Mouse (Mus musculus) heart, embryonic 12.5 days (tissue): ENCODE results near the gene Gm42878. TPM values are rescaled to one million over a fixed set of nuclear protein-coding genes. Genes with fewer than 3 reads are reported as not detected.
A peak's percentile ranks its signal among the peaks of the same experiment; 100 is the strongest.

ENCODE experiments used
- ATAC-seq: fragments of 200-750 bp; cut with Nextera tagmentation; 2 replicates; pipeline ENCODE4 v1.8.0; 2017; ENCODE audit warnings: moderate TSS enrichment, moderate library complexity; ENCODE audit not compliant: insufficient number of reproducible peaks, low FRiP score
- H3K27ac ChIP-seq: fragments of 300-500 bp; sonication (generic); 2 replicates; pipeline ENCODE4 v1.5.1; 2016; ENCODE audit warnings: mild to moderate bottlenecking, moderate library complexity; ENCODE audit not compliant: poor library complexity, severe bottlenecking
- H3K27me3 ChIP-seq: fragments of 300-500 bp; sonication (generic); replicated peaks from 2 replicates; pipeline ENCODE4 v1.6.1; 2016; ENCODE audit warnings: mild to moderate bottlenecking, moderate library complexity
- H3K36me3 ChIP-seq: fragments of 300-500 bp; sonication (generic); 2 replicates; pipeline ENCODE4 v1.6.1; 2016; ENCODE audit warnings: mild to moderate bottlenecking, moderate library complexity
- H3K4me1 ChIP-seq: fragments of 300-500 bp; sonication (generic); replicated peaks from 2 replicates; pipeline ENCODE4 v1.6.1; 2016; ENCODE audit warnings: mild to moderate bottlenecking
- H3K4me2 ChIP-seq: fragments of 300-500 bp; sonication (generic); 2 replicates; pipeline ENCODE4 v1.6.1; 2016; ENCODE audit warnings: mild to moderate bottlenecking, moderate library complexity
- H3K4me3 ChIP-seq: fragments of 300-500 bp; sonication (generic); 2 replicates; pipeline ENCODE4 v1.5.1; 2016; ENCODE audit warnings: mild to moderate bottlenecking
- H3K9ac ChIP-seq: fragments of 300-500 bp; sonication (generic); 2 replicates; pipeline ENCODE4 v1.6.1; 2016; ENCODE audit warnings: mild to moderate bottlenecking, moderate library complexity
- H3K9me3 ChIP-seq: fragments of 300-500 bp; sonication (generic); replicated peaks from 2 replicates; pipeline ENCODE4 v1.6.1; 2016; ENCODE audit warnings: mild to moderate bottlenecking, moderate library complexity
- WGBS: fragments of 180-500 bp; shearing (Covaris S2); methylation state at CpG from one replicate; pipeline ENCODE4 v1.1.7; 2016; 5-methylcytosine and 5-hydroxymethylcytosine counted together
- polyA plus RNA-seq: library from polyadenylated mRNA; unstranded; fragments of >200 nt; fragmentation: Nextera tagmentation; extraction: Ambion mirVana; gene quantifications from 2 replicates; pipeline ENCODE4 v1.2.1, GENCODE M21; 2016

Gene Gm42878
- polyA plus RNA-seq: not detected in 2 replicates

DNA sequence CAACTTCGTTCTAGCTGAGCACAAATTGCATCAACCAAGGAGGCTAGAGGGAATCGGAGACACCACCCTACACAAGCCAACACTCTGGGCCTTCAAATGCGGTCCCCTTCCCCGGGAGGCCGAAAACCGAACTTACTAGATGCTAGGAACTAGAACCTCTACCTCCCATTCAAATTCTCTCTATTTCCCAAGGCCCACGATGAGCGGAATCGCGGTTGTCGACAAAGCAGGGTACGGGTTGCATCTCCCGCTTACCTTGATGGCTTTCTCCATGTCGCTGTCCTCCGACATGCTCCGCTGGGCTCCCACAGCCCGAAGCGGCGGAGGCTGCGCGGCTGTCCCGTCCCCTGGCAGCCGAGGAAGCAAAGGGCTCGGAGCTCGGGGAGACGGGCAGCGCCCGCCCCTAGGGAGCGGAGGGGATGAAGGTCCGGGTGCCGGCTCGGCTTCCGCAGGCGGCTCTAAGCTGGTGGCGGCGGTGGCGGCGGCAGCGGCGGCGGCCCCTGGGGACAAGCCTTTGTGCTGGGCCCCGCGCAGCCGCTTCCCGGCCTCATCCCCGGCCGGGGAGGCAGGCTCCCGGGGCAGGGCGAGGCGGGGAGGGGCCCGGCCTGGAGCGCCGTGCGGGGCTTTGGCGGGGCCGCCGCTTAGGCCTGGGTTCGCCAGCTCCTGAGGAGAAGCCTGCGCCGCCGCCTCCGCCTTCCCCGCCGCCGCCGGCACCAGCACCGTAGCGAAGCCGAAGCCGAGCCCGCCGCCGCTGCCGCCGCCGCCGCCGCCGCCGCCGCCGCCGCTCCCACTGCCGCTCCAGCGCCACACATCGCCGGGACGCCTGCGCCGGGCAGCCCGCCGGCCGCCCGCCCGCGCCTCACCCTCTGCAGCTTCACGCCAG, at the start of gene Gm42878, which contains the start of gene Adam1a:
TSS of gene Gm42878 (minus strand) at position 573 of the 883 bp plus-strand sequence.
TSS of gene Adam1a (minus strand) at position 573 of the 883 bp plus-strand sequence.
- Histone ChIP-seq H3K4me2 (peak within 1 kb of the TSS; percentile 95), H3K4me1 (peaks cover 19% of the 10 kb centered on the region), H3K27ac (peak within 1 kb of the TSS; percentile 91), H3K27me3 (no peaks in the 10 kb centered on the region), H3K9me3 (no peaks in the 10 kb centered on the region), H3K4me3 (peak within 1 kb of the TSS; percentile 100), H3K9ac (peak within 1 kb of the TSS; percentile 99), H3K36me3 (no peaks in the 10 kb centered on the region)
- ATAC-seq: peak; percentile 73
- 5% methylated on average over 85 of the region's 97 CpGs for WGBS

DNA sequence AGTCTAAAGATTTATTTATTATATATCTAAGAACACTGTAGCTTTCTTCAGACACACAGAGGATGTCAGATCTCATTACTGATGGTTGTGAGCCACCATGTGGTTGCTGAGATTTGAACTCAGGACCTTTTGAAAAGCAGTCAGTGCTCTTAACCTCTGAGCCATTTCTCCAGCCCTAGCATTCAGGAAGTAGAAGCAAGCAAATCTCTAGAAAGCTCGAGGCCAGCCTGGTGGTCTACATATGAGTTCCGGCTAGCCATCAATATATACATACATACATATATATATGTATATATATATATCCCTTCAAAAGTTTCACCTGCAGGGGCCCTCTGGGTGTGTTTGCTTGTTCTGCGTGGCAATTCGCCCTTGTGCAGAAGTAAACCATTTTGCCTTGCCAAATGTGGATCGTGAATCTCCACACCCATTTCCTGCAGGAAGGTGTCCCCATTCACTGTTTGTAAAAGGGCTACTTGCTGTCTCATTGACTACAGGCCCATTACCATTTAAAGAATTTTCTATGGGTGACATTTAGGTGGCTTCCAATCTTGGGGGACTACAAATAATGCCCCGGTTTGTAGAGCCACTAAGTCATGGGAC, 49.5 kb upstream of the Gm42878 start:
- 79% methylated on average over 6 of the region's 6 CpGs for WGBS
- no peak overlapping the region for H3K4me2 ChIP-seq

DNA sequence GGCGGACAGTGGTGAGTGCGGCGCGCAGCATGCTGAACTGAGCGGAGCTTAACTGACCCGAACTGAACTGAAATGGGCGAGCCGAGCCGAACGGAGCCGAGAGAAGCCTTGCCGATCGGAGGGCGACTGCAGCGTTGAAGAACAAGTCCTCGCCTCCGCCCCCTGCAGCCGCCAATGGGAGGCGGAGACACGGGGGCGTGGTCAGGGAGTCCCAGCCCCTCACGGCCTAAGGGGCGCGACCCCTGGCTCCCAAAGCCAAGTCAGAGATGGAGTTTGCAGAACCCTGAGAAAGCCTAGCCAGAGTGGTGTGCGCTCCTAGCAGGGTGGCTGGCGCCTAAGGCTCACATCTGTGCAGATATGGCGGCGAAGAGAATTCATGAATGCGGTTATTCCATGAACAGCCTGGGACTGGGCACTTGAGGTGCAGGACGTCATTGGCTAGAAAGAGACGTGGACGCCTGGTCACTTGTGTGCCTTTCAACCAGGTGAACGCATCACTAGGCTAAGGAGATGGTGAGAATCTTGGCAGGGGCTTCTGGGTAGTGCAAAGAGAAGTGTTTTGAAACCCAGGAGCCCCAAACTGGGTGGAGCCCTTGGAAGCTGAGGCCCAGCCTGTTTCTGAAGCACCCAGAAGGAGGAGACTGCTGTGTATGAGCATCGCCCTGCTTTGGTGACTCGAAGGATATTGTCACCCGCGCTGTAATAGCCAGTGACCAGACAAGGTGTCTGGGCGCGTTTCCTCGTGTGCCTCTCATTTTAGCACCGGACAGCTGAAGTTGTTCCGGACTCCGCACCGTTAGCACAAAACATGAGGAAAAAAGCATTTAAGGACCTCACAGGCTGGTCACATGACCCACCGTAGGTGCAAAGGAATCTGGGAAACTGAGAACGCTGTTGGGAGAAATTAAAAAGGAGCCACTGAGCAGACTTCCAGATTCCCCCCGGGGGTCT, 48.4 kb upstream of the Gm42878 start, which contains the start of gene Aldh2:
TSS of gene Aldh2 (minus strand) at position 374 of the 951 bp plus-strand sequence.
- Histone ChIP-seq H3K36me3 (no peaks in the 10 kb centered on the region), H3K4me1 (peaks cover 35% of the 10 kb centered on the region), H3K27me3 (no peaks in the 10 kb centered on the region), H3K27ac (0 out of 2 replicates have a peak within 1 kb of the TSS, but pooled peaks have one; percentile 15), H3K9ac (peak within 1 kb of the TSS; percentile 80), H3K4me3 (peak within 1 kb of the TSS; percentile 71), H3K4me2 (peak within 1 kb of the TSS; percentile 99), H3K9me3 (no peaks in the 10 kb centered on the region)
- WGBS: 4% methylated on average over 47 of the region's 47 CpGs
- ATAC-seq: peak; percentile 87

More for the DNA sequence above, 49.5 kb upstream of the Gm42878 start:
- Histone ChIP-seq H3K9ac (no peak overlapping the region), H3K27ac (no peak overlapping the region), H3K4me1 (peaks cover 35% of the 10 kb centered on the region), H3K9me3 (no peaks in the 10 kb centered on the region), H3K27me3 (no peaks in the 10 kb centered on the region), H3K36me3 (no peaks in the 10 kb centered on the region), H3K4me3 (no peak overlapping the region)
- no peak for ATAC-seq

DNA sequence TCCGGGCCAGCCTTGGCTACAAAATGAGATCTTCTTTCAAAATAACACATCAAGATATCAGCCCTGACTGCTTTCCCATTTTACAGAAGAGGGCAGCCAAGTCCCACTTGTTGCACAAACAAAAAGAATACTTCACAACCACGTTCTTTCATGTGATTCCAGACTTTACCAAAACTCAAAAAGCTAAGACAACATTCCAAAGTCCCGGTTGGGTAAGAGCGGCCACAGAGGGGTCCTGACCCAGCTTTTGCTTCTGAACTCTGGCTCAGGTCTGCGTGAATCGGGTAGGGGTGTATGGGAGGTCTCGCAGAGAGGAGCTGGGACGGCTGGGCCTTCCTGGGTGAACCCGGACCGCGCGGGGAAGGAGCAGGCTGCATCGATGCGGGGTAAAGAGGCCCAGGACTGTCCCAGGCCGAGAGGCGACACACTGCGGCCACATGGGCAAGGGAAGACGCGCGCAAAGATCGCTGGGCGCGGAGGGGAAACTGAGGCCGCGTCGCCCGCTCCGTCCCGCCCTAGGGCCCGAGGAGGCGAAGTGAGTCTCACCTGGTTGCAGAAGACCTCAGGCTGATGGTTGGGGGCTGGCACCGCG, 47.6 kb upstream of the Gm42878 start:
- Histone ChIP-seq H3K4me2 (peak overlapping the region; percentile 99), H3K4me3 (peak overlapping the region; percentile 71), H3K36me3 (no peaks in the 10 kb centered on the region), H3K27me3 (no peaks in the 10 kb centered on the region), H3K27ac (0 out of 2 replicates have a peak overlapping the region, but pooled peaks have one; percentile 15), H3K4me1 (peaks cover 34% of the 10 kb centered on the region), H3K9me3 (no peaks in the 10 kb centered on the region), H3K9ac (peak overlapping the region; percentile 80)
- 6% methylated on average over 33 of the region's 33 CpGs for WGBS
- peak; percentile 35 for ATAC-seq

DNA sequence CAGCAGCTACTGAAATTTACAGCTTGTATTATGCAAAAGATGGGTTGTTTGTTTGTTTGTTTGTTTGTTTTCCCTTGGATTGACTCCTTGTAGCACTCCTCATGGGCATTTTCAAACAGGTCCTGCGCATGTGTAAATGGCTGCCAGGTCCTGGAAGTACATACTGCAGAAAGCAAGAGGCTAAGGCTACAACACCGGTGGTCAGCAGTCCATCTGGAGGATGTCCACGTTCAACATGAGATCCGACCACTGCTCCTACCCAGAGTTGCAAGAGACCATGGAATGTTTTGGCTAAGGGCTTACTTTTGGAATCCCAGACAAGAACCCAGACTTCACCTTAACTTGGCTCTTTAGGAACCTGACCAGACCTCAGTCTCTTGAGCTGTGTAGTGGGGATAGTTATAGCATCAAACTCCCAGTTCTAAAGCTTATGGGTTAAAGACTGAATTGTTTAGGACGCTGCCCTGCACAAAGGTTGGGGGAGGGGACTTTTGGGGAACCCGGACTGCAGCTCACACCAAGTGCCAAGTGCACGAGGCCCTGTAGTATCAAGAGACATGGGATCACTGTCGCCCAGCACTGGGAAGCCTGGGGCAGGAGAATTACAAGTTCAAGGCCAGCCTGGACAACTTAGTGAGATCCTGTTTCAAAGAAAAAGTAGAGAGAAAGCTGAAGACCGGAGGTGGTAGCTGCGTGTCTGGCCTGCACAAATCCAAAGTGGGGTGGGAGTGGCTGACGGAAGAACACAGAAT, 47.0 kb upstream of the Gm42878 start:
- Histone ChIP-seq H3K36me3 (no peaks in the 10 kb centered on the region), H3K27ac (no peak overlapping the region), H3K9me3 (no peaks in the 10 kb centered on the region), H3K4me3 (0 out of 2 replicates have a peak overlapping the region, but pooled peaks have one; percentile 71), H3K4me2 (peak overlapping the region; percentile 99), H3K4me1 (peaks cover 27% of the 10 kb centered on the region), H3K27me3 (no peaks in the 10 kb centered on the region), H3K9ac (0 out of 2 replicates have a peak overlapping the region, but pooled peaks have one; percentile 17)
- no peak for ATAC-seq
- WGBS: 68% methylated on average over 11 of the region's 11 CpGs

DNA sequence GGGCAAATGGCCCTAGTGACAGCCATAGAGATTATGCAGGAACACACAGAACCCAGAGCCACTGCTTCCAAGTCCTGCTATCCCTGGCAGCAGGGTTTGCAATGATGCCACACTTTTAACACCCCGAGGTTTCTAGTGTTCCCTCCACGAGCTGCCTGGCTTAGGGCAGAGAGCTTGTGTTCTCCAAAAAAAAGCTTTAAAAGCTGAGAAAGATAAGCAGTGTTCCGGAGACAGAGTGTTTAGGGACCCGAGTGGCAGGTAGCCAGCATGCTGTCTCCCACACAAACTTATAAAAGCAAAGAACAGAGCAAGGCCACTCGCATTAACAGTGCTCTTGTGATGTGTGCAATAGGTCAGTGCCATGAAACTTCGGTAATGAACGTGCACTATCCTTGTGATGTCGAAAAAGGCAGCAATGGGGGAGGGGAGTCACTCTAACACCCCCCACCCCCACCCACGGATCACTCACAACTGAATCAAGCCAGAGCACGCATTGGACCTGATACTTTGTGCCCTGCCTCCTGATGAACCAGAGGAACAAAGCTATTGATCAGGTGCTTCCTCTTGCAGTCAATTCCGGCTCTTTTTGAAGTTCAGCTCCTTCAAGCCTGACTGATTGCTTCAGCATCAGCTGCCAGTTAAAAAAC, 46.3 kb upstream of the Gm42878 start:
- no peaks in the 10 kb centered on the region for H3K36me3 ChIP-seq
- H3K9me3 ChIP-seq: no peaks in the 10 kb centered on the region
- 60% methylated on average over 11 of the region's 11 CpGs for WGBS
- H3K27me3 ChIP-seq: no peaks in the 10 kb centered on the region
- H3K4me2 ChIP-seq: no peak overlapping the region
- peaks cover 26% of the 10 kb centered on the region; the same call in 1 of the 2 replicates for H3K4me1 ChIP-seq
- no peak overlapping the region for H3K27ac ChIP-seq
- ATAC-seq: no peak
- H3K9ac ChIP-seq: no peak overlapping the region
- no peak overlapping the region for H3K4me3 ChIP-seq

DNA sequence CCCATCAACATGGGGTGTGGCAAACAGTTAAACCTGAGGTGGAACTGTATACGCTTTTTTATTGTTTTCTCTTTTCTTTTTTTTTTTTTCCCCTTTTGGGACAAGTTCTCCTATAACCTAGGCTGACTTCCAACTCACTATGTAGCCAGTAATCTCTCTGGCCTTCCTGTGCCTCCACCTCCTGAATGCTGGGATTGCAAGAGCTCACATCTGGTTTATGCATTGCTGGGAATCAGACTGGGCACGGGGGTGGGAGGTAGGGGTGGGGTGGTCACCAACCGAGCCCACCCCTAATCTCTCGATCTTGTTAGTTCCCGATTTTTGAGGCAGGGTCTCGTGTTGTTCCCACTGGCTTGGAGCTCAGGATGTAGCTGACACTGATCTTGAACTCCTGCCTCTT, 44.6 kb upstream of the Gm42878 start:
- Histone ChIP-seq H3K4me2 (no peak overlapping the region), H3K4me1 (peaks cover 24% of the 10 kb centered on the region; the same call in 1 of the 2 replicates), H3K27ac (no peak overlapping the region), H3K4me3 (no peak overlapping the region), H3K27me3 (no peaks in the 10 kb centered on the region), H3K9me3 (no peaks in the 10 kb centered on the region), H3K9ac (no peak overlapping the region), H3K36me3 (no peaks in the 10 kb centered on the region)
- ATAC-seq: no peak
- WGBS: 74% methylated on average over 6 of the region's 6 CpGs

DNA sequence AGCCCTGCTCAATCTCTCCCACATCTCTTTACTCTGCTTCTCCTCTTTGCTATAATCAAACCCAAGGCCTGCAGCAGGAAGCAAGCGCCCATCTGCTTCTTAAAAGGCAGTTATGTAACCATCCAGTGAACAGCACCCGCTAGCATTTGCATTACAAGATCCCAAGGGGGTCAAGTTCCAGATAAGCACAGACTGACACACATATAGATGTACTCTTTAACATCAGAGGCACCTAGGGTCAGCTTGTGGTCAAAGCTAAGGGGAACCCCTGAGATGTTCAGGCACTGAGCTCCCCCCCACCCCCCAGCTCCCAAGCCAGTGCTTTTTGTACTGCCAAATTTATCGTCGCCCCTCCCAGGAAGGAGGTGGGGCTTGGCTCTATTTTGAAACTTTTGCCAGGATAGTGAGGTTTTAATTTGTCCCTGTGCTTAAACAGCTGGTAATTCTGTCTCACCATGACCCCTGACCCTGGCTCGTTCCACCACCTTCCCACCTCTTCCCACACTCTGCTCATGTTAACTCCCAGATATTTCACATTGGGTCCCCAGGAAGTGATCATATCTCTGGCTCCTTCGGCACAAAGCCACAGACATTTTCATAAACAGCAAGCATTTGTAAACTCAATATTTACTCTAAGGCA, 41.2 kb upstream of the Gm42878 start:
- 54% methylated on average over 6 of the region's 6 CpGs for WGBS
- Histone ChIP-seq H3K27me3 (no peaks in the 10 kb centered on the region), H3K27ac (no peak overlapping the region), H3K9ac (no peak overlapping the region), H3K4me2 (no peak overlapping the region), H3K36me3 (no peaks in the 10 kb centered on the region), H3K9me3 (no peaks in the 10 kb centered on the region), H3K4me1 (peaks cover 17% of the 10 kb centered on the region; the same call in 1 of the 2 replicates), H3K4me3 (no peak overlapping the region)
- ATAC-seq: no peak

DNA sequence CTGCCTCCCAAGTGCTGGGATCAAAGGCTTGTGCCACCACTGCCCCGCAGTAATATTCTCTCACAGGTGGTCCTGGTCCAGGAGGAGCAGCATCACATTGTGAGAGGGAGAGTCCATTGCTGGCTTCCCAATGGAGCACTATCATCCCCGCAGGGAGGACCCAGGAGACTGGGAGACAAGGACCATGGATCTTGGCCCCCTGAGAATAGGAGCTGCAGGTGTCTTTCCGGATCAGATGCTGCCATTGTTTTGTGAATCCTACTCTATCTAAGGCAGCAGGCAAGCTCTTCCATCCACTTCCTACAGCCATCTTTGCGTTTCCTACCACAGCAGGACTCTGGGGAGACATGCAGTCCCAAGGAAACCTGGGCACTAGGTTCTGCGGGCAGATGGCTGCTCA, 40.4 kb upstream of the Gm42878 start:
- Histone ChIP-seq H3K36me3 (no peaks in the 10 kb centered on the region), H3K4me1 (peaks cover 14% of the 10 kb centered on the region; the same call in 1 of the 2 replicates), H3K27me3 (no peaks in the 10 kb centered on the region), H3K9me3 (no peaks in the 10 kb centered on the region), H3K4me2 (no peak overlapping the region), H3K9ac (no peak overlapping the region), H3K4me3 (no peak overlapping the region), H3K27ac (no peak overlapping the region)
- no peak for ATAC-seq
- 87% methylated on average over 5 of the region's 5 CpGs for WGBS
